Mouse (Mus musculus): ENCODE measurements around the gene Cyp2w1.
"Not testable (repeated sequence)": the region's sequence is repeated elsewhere in the genome, so short reads cannot be mapped to it uniquely, and the experiment has no call there.

Gene Cyp2w1

GRCm38 (mm10) chr5:139332590-139333272 is 19.7 kb upstream of the Cyp2w1 start:
- no peak for DNase-seq (ENCODE audit: low read depth)

DNA sequence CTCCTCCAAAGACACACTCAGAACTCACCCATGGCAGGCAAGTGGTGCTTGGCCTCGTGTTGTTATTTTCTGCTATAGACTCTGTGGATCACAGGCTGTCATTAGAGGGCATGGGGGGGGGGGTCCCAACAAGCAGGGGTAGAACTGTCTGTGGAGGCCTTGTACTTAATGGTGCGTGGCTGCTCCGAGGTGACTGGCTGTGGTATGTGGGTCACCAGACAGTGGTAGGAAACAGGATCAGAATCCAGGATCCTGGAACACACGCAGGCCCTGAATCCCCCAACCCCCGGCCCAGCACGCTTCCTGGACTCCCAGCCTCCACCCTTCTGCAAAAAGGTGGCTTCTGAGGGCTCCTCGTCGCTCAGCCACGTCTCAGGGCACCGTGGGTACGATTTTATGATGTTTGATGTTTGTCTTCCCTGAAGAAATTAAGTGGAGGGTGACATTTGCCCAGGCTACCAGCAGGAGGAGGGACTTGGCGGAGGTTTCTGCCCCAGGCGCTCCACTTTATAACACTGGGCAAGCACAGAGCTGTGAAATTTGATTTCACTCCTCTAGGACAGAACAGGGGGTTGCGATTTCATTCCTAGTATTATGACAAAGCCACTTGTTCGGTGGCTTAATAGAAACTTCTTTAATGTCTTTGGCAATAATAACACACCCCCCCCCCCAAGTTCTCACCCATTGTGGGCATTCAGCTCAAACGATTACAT is 19.0 kb upstream of the Cyp2w1 start:
- DNase-seq (ENCODE audit: low read depth): no peak

DNA sequence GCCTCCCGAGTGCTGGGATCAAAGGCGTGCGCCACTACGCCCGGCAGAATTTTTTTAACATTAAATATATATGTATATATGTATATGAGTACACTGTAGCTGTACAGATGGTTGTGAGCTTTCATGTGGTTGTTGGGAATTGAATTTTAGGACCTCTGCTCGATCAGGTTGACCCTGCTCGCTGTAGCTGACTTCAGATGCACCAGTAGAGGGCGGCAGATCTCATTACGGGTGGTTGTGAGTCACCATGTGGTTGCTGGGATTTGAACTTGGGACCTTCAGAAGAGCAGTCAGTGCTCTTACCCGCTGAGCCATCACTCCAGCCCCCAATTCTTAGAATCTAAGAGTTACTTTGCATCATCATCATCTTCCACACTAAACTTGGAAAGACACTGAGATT is 18.0 kb upstream of the Cyp2w1 start:
- DNase-seq (ENCODE audit: low read depth): not testable (repeated sequence)

GRCm38 (mm10) chr5:139335634-139336033 is 16.8 kb upstream of the Cyp2w1 start:
- DNase-seq (ENCODE audit: low read depth): no peak

GRCm38 (mm10) chr5:139337826-139338370 is 14.5 kb upstream of the Cyp2w1 start:
- DNase-seq (ENCODE audit: low read depth): no peak

DNA sequence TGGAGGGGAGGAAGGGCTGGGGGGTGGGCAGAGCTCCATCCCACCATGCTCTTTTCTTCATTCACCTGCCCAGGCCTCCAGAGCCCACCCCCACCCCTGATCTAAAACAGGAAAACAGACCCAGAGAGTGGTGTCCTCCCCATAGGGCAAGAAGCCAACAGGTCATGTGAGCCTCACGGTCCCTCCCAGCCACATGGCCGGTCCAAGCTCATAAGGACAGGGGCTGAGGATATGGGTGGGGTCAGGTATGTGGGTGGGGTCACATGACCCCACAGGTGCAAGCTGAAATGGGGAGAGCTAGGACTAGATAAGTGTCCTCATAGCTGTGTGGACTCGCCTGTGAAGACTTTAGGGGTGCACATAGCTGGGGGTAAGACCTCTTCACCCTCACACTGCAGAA is 14.0 kb upstream of the Cyp2w1 start:
- DNase-seq (ENCODE audit: low read depth): no peak

DNA sequence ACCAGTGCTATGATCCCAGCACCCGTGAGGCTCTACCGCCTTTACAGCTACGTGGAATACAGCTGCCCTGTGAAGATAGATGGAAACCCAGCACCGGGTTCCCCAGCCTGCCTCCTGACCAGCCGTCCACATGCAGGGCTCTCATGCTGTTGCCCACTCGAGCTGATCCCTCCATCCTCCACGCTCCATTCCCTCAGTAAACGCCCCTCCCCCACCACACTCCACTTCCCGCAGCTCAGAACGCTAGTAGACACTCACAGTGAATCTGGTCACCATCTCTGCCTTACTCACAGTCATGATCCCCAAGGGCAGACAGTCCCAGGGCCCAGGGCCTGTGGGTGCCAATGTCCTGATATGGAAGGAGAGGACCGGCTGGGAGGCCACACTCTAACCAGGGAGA is 13.5 kb upstream of the Cyp2w1 start:
- no peak for DNase-seq (ENCODE audit: low read depth)

- peak; percentile 79 for DNase-seq (ENCODE audit: low read depth)
Measured at GRCm38 (mm10) chr5:139344021-139344686, 8.3 kb upstream of the Cyp2w1 start.

DNA sequence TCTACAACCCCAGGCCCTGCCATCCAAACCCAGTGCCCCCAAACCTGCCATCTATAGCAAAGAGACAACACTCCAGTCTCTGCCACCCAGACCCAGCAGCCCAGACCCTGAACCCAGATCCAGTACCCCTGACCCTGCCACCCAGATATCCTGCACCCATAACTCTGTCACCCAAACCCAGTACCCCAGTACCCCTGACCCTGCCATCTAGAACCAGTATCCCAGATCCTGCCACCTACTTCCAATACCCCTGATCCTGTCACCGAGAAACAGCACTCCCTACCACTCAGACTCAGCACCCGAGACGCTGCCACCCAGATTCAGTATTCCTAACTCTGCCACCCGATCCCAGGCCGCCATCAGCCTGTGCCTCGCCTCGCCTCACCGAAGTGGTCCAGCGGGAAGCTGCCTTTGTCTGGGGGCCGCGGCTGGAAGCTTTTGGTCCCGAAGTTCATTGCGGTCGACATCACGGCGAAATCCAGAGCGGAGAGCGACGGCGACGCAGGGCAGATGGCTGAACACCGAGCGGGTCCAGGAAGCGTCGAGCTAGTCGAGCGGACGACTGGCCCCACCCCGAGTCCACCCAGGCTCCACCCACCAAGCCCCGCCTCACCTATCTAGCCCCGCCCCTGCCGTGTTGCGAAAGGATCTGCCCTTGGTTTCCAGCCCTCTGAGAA is 7.6 kb upstream of the Cyp2w1 start:
- DNase-seq (ENCODE audit: low read depth): peak; percentile 89

DNA sequence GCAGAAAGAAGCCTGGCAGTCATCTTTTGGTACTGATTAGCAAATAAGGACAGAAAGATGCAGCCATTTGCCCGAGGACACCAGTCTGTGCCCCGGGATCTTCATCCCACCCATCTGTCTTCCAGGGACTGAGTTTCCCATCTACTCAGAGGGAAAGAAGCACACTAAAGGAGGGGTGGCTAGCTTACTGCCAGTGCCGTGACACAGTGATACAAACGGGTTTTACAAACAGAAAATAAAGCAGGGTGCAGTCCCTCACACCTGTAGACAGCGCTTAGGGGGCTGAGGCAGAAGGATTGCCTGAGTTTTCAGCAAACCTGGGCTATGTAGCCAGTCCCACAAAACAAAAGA is 7.1 kb upstream of the Cyp2w1 start:
- no peak for DNase-seq (ENCODE audit: low read depth)

DNA sequence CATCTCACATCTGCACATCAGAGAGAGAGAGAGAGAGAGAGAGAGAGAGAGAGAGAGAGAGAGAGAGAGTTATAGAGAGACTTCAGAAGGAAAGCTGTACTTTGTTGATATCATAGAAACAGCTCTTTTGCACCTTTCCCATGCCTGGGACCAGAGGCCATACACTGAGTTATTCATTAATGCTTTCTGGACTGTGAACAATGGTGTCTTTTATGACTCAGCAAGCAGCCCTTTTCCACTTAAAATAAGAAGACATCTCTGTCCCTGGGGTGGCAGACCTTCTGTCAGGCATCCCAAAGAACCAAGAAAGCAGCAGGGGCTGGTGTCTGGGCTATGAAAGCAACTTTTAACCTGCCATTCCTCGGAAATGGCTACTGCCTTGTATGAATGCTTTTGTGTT is 5.2 kb upstream of the Cyp2w1 start:
- DNase-seq (ENCODE audit: low read depth): no peak

DNA sequence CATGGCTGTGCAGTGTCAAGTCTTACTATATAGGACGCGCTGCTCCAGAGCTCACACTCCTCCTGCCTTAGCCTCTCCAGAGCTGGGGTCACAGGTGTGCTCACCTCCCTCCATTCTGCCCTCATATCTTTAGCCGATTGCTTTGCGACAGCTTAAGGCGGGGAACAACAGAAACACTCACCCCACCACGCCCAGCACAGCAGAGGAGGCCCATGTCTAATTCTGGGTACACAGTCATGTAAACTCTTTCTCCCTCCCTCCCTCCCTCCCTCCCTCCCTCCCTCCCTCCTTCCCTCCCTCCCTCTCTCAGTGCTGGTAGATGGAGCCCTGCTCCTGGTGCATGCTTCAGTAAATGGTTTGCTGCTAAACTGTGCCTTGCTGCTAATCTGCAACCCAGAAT is 2.7 kb upstream of the Cyp2w1 start:
- peak; percentile 51 for DNase-seq (ENCODE audit: low read depth)

DNA sequence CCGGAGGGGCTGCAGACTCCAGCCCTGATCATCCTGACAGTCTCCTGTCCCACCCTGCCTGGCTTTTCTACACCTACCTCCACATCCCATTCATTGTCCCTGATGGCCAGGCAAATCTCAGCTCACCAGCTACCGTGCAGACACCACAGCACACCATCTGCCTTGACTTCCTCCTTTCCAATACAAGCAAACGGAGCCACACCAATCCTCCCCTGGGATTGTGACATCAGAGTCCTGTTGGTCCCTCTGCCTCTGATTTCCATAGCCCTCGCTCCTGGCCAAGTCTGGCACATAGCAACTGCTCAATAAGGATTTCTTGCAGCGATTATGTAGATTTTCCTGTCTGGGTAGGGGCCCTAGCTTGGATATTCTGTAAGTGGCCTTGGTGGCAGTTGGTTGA is 1.3 kb upstream of the Cyp2w1 start, which contains the start of gene Cox19:
Gene Cox19 (minus strand): TSS at position 285 of the 400 bp plus-strand sequence.
- no peak for DNase-seq (ENCODE audit: low read depth)

DNA sequence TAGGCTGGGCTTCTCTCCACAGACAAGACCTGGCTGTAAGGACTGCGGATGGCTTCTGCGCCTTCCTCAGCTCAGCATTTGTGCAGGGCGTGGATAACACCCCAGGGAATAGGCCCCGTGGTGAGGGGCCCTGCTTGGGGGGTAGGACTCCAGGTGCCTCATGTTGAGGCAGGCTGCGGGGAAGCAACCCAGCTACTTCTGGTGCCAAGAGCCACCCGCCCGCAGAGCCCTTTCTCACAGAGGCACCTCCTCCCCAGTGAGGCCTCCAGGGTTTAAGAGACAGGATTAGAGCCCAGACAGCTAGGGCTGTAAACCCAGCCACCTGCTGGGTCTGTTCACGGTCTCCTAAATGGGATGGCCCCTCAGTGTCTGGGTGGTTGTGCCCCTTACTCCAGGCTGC is 789 bp upstream of the Cyp2w1 start:
- no peak for DNase-seq (ENCODE audit: low read depth)

DNA sequence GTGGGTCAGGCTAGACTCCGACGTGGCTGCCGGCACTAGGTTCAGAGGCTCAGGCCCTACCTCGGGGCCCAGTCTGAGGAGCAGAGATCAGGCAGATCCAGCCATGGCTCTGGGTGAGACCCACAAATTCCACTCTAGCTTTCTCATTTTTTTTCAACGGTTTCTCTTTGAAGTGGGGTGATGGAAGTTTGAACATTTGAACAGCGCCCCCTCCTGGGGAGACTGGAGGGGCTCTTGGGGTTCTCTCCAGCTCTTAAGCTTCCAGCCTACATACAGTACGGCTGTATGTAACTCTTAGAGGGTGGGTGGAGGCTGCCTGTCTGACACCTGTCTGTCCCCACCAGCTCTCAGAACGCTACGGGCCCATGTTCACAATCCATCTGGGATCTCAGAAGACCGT is 1.1 kb downstream of the Cyp2w1 start:
- peak; percentile 80 for DNase-seq (ENCODE audit: low read depth)

- no peak for DNase-seq (ENCODE audit: low read depth)
Measured at GRCm38 (mm10) chr5:139353946-139354345, 1.5 kb downstream of the Cyp2w1 start.

DNA sequence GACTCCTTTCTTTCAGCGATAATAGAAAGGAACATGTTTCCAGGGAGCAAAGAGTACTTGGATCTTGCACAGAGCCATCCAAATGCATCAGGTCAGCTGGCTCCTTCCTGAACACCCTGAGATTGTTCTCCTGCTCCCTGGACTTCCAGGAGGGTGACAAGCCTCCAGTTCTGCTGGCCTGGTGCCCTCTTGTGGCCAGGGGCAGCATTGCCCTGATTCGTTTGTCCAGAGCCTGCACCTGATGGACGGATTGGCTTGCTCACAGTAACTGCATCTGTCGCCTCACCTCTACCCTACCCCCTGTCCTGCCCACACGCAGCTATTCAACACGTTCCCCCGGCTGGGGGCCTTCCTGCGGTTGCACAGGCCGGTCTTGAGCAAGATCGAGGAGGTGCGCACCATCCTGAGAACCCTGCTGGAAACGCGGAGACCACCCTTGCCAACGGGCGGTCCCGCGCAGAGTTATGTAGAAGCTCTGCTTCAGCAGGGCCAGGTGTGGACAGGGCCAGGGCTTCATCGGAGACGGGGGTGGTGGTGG is 2.9 kb downstream of the Cyp2w1 start:
- DNase-seq (ENCODE audit: low read depth): no peak

GRCm38 (mm10) chr5:139358653-139359052 is 6.2 kb downstream of the Cyp2w1 start:
- no peak for DNase-seq (ENCODE audit: low read depth)

DNA sequence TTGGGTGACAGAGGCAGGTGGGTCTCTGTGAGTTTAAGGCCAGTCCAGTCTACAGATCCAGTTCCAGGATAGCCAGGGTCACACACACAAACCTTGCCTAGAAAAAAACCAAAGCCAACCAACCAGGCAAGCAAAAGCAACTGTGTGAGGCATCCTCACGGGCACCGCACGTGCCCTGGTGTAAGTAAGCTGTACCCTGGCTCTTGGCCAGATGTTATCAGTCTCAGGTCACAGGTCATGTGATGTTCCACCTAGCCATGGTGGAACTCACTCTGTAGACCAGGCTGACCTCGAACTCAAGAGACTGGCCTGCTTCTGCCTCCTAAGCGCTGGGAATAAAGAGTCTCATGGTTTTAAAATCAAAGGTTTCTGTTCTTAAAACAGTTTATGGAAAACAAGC is 6.8 kb downstream of the Cyp2w1 start:
- DNase-seq (ENCODE audit: low read depth): no peak

DNA sequence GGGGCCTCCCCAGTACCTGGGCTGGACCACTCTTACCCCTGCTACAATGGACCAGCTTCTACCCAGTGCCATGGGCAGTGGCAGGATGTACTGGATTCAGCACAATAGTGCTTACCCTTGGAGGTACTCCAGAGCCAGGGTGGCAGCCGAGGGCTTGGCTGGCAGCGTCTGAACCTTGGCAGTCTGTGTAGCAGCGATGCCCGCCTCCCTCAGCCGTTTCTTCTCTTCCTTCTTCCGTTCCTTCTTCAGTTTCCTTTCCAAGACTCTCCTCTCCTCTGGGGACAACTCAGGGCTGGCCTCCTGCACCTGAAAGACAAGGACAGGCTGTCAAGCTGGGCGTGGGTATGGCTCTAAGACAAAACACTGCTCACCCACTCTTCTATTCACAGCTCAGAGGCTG is 11.4 kb downstream of the Cyp2w1 start:
- no peak for DNase-seq (ENCODE audit: low read depth)

DNA sequence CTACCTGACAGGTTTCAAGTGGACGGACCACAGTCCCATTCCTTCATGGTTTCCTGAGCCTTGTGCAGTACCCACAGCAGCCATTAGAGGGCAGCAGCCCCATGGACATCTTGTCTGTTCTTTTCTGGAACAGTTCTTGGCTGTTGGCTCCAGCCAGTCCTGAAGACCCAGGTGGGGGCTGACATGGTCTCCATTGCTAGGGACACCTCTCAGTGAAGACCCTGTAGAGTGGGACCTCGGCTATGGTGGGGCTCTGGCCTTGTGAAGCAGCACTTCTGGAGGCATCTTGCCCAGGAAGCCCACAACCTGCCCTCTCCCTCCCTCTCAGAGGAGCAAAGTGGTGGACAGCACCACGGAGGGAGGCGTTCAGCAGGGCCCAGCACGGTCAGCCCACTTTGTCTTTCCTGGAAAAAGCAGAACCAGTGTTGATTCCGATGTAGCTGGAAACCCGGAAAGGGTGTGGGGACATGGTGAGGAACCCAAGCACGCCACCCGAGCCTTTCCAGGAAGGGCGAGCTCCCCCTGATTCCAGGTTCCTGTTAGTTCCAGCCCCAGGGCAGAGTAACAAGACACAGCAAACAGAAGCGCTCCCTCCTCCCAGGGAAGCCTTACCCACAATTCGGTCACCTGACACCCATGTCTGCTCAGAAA is 12.0 kb downstream of the Cyp2w1 start:
- peak; percentile 78 for DNase-seq (ENCODE audit: low read depth)

Data from c-Kit-positive CD71-positive TER-119-negative erythroid progenitor cells, embryonic 14.5 days (primary cell).